Mouse (Mus musculus) retina, postnatal 1 day (tissue): ENCODE measurements around the gene Paqr7.

Source experiments
- DNase-seq: peaks from one replicate; pipeline ENCODE4 v3.0.0-alpha.2; 2012

The Paqr7 gene

DNA sequence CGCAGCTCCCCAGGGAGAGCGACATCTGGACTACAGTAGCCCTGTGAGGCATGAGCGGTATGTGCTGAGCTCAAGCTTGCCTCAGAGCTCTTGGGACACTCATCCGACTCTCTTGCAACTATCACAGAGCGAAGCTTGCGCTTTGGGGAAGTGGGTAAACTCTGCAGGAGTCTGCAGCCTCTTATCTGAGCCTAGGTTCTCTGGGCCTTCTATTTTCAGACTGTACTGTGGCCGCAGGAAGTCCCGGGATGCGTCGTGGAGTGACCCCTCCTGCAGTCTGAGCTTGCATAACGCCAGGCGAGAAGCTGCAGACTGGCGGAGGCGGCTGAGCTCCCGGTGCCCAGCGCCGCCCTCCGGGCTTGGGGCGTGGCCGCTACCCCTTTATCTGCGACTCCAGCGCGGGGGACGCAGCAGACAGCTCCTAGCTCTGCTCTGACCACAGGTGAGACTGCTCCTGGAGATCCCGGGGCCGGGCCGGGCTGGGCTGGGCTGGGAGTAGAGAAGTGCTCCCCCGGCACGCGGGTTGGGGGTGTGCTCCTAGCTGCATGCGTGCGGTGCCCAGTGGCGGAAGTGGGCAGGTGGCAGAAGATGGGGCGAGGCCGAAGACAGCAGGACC is at the start of gene Paqr7:
Paqr7 (plus strand) TSS at position 103 of the 616 bp plus-strand sequence.
- peak; percentile 74 for DNase-seq

DNA sequence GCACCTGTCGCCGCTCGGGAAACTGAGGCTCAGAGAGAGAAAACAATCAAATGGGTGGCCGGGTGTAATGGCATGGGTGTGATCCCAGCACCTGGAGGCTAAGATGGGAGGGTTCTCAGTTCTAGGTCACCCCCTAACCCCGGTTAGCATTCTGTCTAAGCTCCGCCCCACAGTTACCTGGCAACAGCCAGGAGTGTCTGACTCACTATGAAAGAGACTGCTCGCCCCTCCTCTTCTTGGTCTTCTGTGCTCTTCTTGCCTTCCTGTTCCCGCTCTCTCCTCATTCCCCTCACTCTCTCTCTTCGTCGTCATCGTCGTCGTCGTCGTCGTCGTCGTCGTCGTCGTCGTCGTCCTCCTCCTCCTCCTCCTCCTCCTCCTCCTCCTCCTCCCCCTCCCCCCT is 48.5 kb upstream of the Paqr7 start:
- no peak for DNase-seq

DNA sequence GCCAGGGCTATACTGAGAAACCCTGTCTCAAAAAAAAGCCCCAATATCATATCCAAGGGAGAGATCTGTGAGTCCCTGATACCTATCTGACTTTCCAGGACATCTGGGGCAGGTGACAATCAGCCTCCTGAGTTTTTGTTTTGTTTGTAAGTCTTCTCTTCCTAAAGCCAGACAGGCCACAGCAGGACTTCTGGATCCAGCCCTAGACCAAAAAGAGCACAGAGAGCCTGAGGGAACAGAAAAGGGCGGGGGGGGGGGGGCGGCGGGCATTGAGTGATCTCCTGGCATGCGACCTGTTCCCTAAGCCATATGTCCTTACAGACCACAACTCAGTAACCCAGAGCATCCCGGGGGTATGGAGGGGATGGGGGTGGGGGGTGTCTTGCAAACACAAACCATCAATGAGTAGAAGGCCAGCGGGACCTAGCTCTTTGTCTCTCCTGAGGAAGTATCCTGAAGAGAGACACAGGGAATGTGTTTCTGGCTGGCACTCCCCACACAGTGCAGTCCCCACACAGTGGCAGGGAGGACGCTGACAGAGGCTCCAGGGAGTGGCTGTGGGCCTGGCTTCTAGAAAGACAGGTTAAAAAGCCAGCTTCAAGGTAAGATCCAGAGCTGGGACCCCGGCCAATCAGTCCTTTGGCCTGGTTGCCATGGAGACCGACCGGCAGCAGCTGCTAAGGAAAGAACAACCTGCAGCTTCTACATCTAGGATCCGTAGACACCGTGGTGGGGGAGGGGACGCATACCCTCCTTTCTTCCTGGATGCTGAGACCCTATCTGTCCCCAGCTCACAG is 46.7 kb upstream of the Paqr7 start:
- peak; percentile 70 for DNase-seq

GRCm38 (mm10) chr4:134450392-134451195 is 45.9 kb upstream of the Paqr7 start:
- DNase-seq, result peak; percentile 89

DNA sequence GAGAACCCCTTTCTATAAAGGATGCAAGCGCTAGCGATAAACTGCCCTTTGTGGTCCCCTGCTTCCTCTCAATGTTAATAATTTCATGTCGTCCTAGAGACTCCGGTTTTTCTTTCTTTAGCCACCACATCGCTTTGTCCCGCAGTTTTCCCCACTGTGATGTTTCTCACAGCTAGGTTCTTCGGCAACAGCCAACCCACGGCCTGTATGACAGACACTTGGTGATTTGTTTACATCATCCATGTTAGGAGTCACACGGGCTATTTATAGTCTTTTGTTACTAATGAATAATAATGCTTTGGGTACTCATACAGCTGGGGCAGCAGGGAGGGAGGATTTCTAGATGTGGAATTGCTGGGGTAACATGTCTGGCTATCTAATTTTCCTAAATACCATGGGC is 45.0 kb upstream of the Paqr7 start:
- no peak for DNase-seq

DNA sequence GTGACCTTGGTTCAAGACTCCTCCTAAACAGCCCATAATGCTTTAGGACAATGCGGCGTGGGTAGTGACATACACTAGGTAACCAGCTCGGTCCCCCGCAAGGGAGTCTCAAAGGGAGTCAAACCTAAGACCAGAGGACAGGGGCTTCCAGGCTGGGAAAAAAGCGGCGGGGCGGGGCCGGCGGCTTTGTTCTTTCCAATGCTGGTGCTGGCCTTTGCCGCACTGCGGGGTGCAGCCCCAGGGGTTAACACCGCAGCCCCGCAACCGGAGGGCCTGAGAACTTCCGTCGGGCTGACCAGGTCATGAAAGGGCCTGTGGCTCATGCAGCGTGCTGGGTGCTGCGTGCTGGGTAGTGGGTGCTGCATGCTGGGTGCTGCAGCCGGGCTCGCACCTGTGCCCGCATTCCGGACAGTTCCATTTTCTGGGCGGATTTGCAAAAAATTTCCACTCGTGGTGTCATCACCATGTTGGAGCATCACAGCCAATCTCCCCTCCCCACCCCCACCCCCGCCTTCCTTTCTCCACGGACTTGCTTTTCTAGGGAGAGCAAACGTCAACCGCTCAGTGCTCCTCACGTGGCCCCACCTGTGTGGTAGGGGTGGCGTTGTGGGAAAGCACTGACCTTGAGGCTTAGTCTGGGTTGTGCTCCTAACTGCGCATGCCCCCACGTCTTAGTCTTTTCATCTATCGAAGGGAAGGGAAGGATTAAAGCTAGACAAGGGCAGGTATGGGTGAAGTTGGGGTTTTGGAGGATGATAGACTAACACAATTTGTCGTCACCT is 42.7 kb upstream of the Paqr7 start:
- DNase-seq, result no peak

GRCm38 (mm10) chr4:134455310-134455709 is 41.2 kb upstream of the Paqr7 start:
- no peak for DNase-seq

DNA sequence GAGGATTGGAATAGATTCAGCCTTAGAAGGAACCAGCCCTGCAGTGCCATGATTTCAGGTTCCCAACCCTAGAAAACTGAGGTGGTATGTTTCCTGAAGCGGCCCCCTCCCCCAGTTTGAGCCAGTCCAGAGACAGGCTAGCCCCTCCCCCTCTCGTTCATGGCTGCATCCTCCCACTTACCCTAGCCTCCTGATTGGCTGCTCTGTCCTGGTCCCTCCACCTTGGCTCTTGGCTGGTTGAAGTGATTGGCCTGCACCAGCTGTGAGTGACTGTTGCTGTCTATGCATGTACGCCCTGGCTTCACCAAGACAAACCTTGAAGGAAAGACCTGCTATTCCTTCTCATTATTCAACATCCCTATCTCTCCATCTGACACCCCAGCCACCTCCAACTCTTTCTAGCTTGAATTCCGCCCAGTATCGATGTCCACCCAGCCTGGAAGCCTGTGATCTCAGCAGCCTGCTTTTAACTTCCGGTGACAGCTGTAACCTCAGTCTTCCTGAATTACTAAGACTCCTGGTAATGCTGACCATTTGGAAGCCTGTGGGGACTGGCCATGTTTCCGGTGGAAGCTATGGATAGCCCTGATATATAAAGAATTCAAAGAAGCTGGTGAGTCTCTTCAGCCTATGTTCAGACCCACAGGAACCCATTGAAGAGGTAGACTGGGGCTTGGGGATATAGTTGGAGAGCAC is 39.2 kb upstream of the Paqr7 start:
- DNase-seq, result no peak

- no peak for DNase-seq
Measured at GRCm38 (mm10) chr4:134458856-134459255, 37.6 kb upstream of the Paqr7 start.

DNA sequence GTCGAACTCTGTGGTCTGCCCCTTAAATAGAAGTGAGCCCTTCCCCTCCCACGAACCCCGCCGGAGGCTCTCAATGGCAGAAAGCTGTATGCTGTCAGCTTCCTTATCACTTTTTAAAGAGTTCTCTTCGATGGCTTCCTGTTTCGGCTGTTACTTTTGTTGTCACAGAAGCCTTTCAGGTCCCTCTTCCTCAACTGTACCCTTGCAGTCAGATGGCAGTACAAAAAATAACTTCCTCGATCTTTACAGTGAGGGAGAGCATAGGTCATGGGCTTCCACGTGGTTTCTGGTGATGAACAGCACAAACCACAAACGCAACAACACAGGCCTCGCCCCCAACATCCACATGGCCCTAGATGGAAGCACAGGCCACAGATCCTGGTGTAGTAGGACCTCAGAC is 36.2 kb upstream of the Paqr7 start:
- DNase-seq, result no peak

DNA sequence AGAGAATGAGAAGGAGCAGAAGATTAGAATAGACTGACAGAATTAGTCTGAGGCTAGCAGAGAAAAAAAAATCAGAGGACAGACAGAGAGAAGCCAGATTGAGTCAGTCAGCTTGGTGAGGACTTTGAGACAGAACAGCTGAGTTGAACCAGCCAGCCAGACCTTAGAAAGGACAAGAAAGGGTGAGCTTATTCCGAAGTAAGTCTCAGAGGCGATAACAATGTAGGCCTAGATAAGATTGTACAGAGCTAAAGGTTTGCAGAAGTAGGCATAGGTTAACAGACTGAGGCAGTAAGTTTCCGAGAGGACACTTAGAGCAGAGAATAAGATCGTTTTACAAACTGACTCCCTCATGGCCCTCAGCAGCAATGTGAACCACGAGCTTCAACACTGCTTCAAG is 35.2 kb upstream of the Paqr7 start:
- DNase-seq, result no peak

DNA sequence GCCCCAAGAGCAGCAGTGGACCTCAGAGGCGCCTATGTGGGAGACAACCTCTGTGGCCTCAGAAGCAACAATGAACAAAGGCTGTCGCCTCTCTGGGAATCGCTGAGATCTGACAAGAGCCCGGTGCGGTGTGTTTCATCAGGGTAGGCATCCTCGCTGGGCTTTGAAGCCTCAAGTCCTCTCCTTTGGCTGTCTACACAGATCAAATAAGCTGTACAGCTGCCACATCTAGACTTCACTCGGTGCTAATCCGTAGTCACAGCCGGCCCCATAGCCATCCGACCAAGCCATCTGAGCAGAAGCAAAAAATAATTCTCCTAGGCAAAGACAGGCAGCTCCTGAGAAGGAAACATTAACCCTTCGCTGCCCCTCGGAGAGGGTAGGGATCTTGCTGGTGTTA is 30.7 kb upstream of the Paqr7 start:
- peak; percentile 72 for DNase-seq

DNA sequence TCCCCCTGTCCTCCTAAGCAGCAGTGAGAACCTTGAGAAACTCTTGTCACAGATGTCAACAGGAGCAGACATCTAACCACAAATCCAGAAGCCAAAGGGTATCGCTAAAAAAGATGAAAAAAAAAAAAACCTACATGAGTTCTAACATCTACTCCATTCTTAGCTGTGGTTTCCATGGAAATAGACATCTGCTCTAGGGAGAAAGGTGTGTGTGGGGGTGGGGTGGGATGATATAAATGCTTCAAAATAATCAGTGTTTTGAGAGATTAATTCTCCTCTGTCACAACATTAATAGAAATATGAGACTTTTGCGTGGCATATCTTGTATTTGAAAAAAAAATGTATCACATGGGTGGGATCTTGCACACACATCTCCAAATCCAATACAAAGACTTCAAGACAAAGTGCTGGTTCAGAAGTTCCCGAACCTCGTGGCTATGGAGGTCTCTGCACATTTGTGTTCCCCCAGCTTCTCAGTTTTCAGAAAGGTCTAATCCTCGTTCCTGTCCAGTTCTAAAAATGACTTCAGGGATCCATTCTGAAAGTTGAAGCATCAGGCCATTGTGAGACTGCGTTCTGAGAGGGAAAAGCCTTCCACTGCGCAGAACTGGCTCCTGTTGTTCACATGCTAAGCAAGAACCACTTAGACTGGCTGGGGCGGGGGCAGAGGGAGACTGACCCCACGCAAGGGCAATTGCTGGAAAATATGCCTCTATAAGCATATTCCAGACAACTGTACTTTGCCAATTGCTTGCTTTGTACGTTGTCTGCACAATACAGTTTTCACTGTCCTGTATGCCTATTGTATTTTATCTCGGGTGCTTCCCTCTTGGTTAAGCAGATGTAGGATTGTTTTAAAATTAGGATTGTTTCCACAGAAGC is 29.9 kb upstream of the Paqr7 start:
- DNase-seq, result no peak

GRCm38 (mm10) chr4:134467435-134468214 is 28.9 kb upstream of the Paqr7 start:
- DNase-seq, result peak; percentile 84

DNA sequence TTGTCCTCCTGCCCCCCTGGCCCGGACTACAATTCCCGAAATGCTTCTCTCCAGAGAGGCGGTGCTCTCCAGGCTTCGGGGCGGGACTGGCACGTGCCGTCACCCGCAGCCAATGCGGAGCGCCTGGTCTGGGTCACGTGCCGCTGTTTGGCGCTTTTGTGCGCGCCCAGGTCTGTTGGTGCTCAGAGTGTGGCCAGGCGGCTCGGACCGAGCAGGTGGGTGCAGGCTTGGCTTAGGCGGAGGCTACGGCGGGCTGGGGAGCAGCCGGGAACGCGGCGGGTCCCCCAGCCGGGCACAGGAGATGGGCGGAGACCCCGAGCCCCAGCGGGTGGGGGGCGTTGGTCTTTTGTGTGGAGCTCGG is 28.3 kb upstream of the Paqr7 start, which contains the start of gene Stmn1:
Stmn1 (plus strand) TSS at position 106 of the 361 bp plus-strand sequence.
- peak; percentile 98 for DNase-seq

DNA sequence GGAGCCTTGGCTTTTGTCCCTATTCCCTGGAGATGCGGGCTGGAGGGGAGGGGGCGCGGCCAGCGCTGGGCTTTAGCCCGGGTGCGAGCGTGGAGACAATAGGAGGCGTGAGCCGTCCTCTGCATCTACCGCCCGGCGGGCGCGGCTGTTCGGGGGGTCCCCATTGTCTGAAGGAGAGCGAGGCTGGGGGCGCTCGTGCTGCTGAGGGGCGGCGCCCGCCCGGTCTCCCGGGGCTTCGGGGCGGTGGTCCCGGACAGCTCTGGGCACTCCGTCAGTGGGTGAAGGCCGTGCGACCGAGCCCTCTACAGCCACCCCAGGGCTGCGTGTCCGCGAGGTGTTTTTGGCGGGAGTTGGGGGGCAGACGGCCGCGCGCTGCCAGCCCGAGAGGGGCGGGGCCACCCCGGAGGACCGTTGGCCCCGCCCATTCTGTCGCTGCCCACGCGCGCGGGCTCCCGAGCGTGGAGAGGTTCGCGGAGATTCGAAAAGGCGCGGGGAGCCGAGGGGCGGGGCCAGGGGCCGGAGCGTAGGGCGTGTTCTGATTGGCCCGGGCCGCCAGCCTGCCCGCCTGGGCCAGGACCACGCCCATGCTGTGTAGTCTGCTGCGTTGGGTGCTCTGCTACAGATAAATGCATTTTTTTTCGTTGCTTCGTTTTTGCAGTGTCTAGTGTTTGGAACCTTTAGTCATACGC is 27.8 kb upstream of the Paqr7 start:
- peak; percentile 96 for DNase-seq

DNA sequence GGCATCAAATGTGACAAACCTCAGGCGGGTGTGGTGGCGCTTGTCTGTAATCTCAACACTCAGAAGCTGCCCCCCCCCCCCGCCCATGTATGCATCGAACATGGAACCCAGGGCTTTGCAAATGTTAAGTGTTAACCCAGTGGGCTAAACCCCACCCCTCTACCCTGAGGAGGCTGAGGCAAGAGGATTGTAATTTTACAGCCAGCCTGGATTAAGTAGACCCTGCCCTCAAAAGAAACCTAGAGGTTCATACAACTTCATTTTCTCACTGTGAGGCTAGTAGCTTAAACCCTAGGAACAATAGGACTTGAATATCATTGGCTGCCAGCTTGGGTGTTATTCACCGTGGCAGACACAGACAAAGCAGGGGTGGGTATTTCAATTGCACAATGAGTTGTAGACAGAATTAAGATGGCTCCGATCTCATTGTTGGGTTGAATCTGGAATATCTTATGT is 27.1 kb upstream of the Paqr7 start:
- peak; percentile 75 for DNase-seq

GRCm38 (mm10) chr4:134469985-134470384 is 26.5 kb upstream of the Paqr7 start:
- DNase-seq, result no peak

DNA sequence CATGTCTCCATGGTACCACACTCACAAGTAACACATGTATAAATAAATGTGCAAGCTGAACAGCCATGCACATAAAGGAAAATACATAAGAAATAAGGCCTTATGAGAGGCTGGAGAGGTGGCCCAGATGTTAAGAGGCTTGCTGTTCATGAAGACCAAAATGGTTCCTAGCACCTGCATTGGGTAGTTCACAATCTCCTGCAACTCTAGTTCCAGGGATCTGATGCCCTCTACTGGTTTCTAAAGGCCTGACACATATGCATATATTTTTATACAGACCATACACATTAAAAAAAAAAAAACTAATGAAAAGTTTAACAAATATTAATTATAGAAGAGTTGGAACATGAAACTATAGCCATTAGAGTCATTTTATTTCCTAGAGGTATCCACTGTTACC is 25.0 kb upstream of the Paqr7 start:
- peak; percentile 50 for DNase-seq

DNA sequence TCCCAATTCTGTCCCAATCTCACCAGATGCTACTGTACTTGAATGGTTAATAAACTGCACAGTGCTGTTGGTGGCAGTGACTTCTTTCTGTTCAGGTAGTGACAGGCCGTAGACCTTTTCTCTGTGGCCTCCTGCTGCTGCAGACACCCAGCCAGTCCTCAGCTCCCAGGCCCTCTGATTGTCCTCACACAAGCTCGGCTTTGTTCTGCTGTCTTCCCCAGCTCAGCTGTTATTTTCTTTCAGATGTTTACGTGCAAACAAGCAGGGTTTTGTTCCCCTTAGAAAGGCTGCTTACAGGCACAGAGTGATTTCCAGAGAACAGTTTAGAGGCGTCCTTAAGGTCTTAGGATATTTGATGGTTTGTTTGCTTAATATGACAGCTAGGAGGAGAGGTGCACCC is 22.7 kb upstream of the Paqr7 start:
- DNase-seq, result no peak
